Mouse (Mus musculus) limb, embryonic 13.5 days (tissue): ENCODE results near the gene Mup12. TPM values are rescaled to one million over a fixed set of nuclear protein-coding genes. Genes with fewer than 3 reads are reported as not detected.
"Not testable (repeated sequence)": the region's sequence is repeated elsewhere in the genome, so short reads cannot be mapped to it uniquely, and the experiment has no call there.

Experiments used
- ATAC-seq: fragments of 200-750 bp; cut with Nextera tagmentation; 2 replicates; pipeline ENCODE4 v1.8.0; 2017; ENCODE audit warnings: low read depth, moderate number of reproducible peaks, moderate TSS enrichment; ENCODE audit not compliant: low FRiP score
- H3K27ac ChIP-seq: fragments of 300-500 bp; sonication (generic); 2 replicates; pipeline ENCODE4 v1.5.1; 2015; ENCODE audit warnings: inconsistent platforms, mild to moderate bottlenecking, moderate library complexity
- H3K27me3 ChIP-seq: fragments of 300-500 bp; sonication (generic); 2 replicates; pipeline ENCODE4 v1.6.1; 2015; ENCODE audit warnings: mild to moderate bottlenecking, inconsistent platforms
- H3K36me3 ChIP-seq: fragments of 300-500 bp; sonication (generic); 2 replicates; pipeline ENCODE4 v1.6.1; 2015; ENCODE audit warnings: inconsistent platforms, mild to moderate bottlenecking, moderate library complexity
- H3K4me1 ChIP-seq: fragments of 300-500 bp; sonication (generic); 2 replicates; pipeline ENCODE4 v1.6.1; 2015; ENCODE audit warnings: inconsistent platforms
- H3K4me2 ChIP-seq: fragments of 300-500 bp; sonication (generic); replicated peaks from 2 replicates; pipeline ENCODE4 v1.6.1; 2015; ENCODE audit warnings: inconsistent platforms, mild to moderate bottlenecking, moderate library complexity
- H3K4me3 ChIP-seq: fragments of 300-500 bp; sonication (generic); 2 replicates; pipeline ENCODE4 v1.5.1; 2015; ENCODE audit warnings: moderate library complexity, mild to moderate bottlenecking, inconsistent platforms
- H3K9ac ChIP-seq: fragments of 300-500 bp; sonication (generic); 2 replicates; pipeline ENCODE4 v1.6.1; 2015; ENCODE audit warnings: mild to moderate bottlenecking, inconsistent platforms
- H3K9me3 ChIP-seq: fragments of 300-500 bp; sonication (generic); 2 replicates; pipeline ENCODE4 v1.6.1; 2016; ENCODE audit warnings: inconsistent platforms
- WGBS: fragments of 180-500 bp; shearing (Covaris S2); methylation state at CpG from one replicate; pipeline ENCODE4 v1.1.7; 2015; 5-methylcytosine and 5-hydroxymethylcytosine counted together
- polyA plus RNA-seq: library from polyadenylated mRNA; unstranded; fragments of >200 nt; fragmentation: Nextera tagmentation; extraction: Ambion mirVana; gene quantifications from 2 replicates; pipeline ENCODE4 v1.2.1, GENCODE M21; 2015

Mup12 gene
- polyA plus RNA-seq = not detected in 2 replicates

DNA sequence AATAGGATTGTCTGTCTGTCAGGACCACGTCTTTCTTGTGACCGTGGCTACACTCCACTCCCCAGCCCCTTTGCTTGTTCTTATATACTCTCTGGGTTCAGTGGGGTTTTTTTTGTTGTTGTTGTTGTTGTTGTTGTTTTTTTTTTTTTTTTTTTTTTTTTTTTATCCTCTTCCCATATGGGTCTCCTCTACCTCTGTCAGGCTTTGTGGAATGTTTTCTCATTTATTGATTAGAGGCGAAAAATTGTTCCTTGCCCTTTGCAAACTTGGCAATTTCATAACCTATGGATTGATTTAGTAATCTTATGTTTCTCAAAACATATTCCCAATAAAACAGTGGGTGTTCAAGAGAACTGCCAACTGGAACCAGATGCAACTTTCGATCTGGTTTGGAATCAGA lies at the start of gene Mup12:
Mup12 (minus strand) TSS at position 101 of the 400 bp plus-strand sequence.
- H3K36me3 ChIP-seq, H3K9ac ChIP-seq, H3K4me1 ChIP-seq, H3K4me3 ChIP-seq, ATAC-seq, H3K27ac ChIP-seq, H3K4me2 ChIP-seq, H3K27me3 ChIP-seq, H3K9me3 ChIP-seq: not testable (repeated sequence)
- 96% methylated on average over 3 of the region's 4 CpGs for WGBS

Other genes with a start within 250 kb of the Mup12 start
- 0.28 TPM in 1 of 2 replicates, not detected in the other for gene Mup1, start 239.4 kb downstream of the Mup12 start, polyA plus RNA-seq
- 0.29 and 0.46 TPM in 2 replicates for gene Mup10, start 159.1 kb downstream of the Mup12 start, polyA plus RNA-seq
- gene Mup11, start 78.9 kb downstream of the Mup12 start, polyA plus RNA-seq = not detected in 2 replicates
- gene Mup22, start 80.1 kb upstream of the Mup12 start, polyA plus RNA-seq = 0.75 and 1.2 TPM in 2 replicates